Mouse (Mus musculus) liver, adult 2 months (tissue): ENCODE data around the gene Eftud2.

ENCODE experiments used
- CTCF ChIP-seq: fragments of 200-500 bp; IDR thresholded peaks from 2 replicates; pipeline ENCODE4 v1.5.1; 2011; ENCODE audit warnings: low read depth, low read length, control low read depth
- POLR2A ChIP-seq: fragments of 200-500 bp; IDR thresholded peaks from 2 replicates; pipeline ENCODE4 v1.6.1; 2011; ENCODE audit warnings: low read length, control low read depth; ENCODE audit not compliant: insufficient read depth; ENCODE audit errors: extremely low read depth

GRCm38 (mm10) chr11:102836146-102836545, 44.6 kb downstream of the Eftud2 start:
- TF ChIP-seq POLR2A = no peak
- TF ChIP-seq CTCF = no peak
